Mouse (Mus musculus): ENCODE measurements at regions not wholly inside any gene's neighbourhood (a gene's known extent, or its start where the extent isn't known, plus 50 kb on each side); places are given as distances from the start of the nearest gene placed in this dataset.

DNA sequence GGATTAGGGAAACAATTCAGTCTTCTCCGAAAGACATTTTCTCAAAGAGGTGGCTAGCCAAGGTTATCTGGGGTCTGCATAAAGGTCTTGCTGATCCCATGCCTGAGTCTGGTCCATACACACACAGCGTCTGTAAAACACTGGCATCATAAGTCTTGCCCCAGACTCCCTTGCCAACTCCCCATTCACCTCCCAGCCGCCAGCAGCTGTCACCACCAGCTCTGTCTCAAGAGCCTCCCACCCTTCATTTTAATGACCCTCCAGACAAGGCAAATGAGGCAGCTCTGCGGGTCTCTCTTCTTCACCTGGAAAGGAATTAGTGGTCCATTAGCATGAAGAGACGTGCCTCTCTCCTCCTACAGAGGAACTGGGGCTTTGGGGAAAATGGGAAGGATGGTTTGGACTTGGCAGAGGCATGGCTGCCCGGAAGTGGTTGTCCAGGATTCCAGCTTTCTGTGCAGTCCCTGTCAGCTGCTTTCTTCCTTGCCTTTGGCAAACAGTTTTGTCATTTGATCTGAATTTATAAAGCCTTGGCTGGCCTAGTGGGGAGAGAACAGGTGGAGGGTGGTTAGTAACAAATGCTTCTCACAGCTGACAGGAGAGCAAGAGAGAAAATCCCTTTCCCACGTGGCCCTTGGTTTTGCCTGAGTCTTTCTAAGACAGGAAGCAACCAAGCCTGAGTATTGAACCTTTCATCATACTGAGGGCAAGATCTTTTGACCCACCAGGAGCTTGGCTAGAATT is 173.3 kb upstream of the Opcml start:
- DNase-seq (ENCODE audit: low spot score) = no peak
- Histone ChIP-seq H3K27ac (ENCODE audit: low read depth, low read length) (no peak overlapping the region), H3K4me1 (replicated peaks; ENCODE audit: control insufficient read depth, insufficient read depth, low read length) (no peaks in the 10 kb centered on the region), H3K4me2 (no peak overlapping the region), H3K9me3 (ENCODE audit: control insufficient read depth, low read length) (no peaks in the 10 kb centered on the region), H3K27me3 (replicated peaks; ENCODE audit: control insufficient read depth, insufficient read depth, low read length) (no peaks in the 10 kb centered on the region), H3K4me3 (ENCODE audit: low read depth, low read length) (no peak overlapping the region), H3K36me3 (ENCODE audit: control insufficient read depth, insufficient read depth, low read length) (no peaks in the 10 kb centered on the region), H3K9ac (ENCODE audit: low read depth, low read length) (no peak overlapping the region)
- ATAC-seq (replicated peaks; ENCODE audit: low FRiP score) = no peak
- 48% methylated on average over 7 of the region's 7 CpGs for WGBS

DNA sequence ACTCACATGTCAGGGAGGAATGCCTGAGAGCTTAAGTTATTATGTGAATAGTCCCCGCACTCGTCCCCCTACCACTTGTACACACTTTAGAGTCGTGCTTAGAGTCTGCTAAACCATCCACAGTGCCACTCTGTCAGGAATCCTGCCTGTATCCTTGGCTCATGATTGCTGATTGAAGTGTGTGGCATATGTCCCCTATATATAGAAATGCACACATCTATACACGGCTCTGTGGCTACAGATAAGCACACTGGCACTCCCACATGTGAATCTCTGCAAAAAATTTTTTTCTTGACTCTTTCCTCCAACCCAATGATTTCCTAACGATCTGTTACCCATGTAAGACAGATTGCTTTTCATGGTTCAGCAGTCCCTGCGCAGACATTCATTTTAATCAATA is 155.7 kb upstream of the Opcml start:
- Histone ChIP-seq H3K36me3 (ENCODE audit: control insufficient read depth, insufficient read depth, low read length) (no peaks in the 10 kb centered on the region), H3K9me3 (ENCODE audit: control insufficient read depth, low read length) (no peaks in the 10 kb centered on the region), H3K9ac (ENCODE audit: low read depth, low read length) (no peak overlapping the region), H3K27ac (ENCODE audit: low read depth, low read length) (no peak overlapping the region), H3K27me3 (replicated peaks; ENCODE audit: control insufficient read depth, insufficient read depth, low read length) (no peaks in the 10 kb centered on the region), H3K4me2 (no peak overlapping the region), H3K4me3 (ENCODE audit: low read depth, low read length) (no peak overlapping the region), H3K4me1 (replicated peaks; ENCODE audit: control insufficient read depth, insufficient read depth, low read length) (no peaks in the 10 kb centered on the region)
- WGBS = 60% methylated on average over 6 of the region's 6 CpGs
- ATAC-seq (replicated peaks; ENCODE audit: low FRiP score) (no peak), DNase-seq (ENCODE audit: low spot score) (no peak)

- H3K4me2 ChIP-seq = no peak overlapping the region
- H3K27me3 ChIP-seq (replicated peaks; ENCODE audit: control insufficient read depth, insufficient read depth, low read length) = no peaks in the 10 kb centered on the region
- peaks cover 2% of the 10 kb centered on the region for H3K4me1 ChIP-seq (replicated peaks; ENCODE audit: control insufficient read depth, insufficient read depth, low read length)
- H3K36me3 ChIP-seq (ENCODE audit: control insufficient read depth, insufficient read depth, low read length) = no peaks in the 10 kb centered on the region
- H3K9ac ChIP-seq (ENCODE audit: low read depth, low read length) = no peak overlapping the region
- H3K9me3 ChIP-seq (ENCODE audit: control insufficient read depth, low read length) = no peaks in the 10 kb centered on the region
- no peak for ATAC-seq (replicated peaks; ENCODE audit: low FRiP score)
- DNase-seq (ENCODE audit: low spot score) = no peak
- no peak overlapping the region for H3K27ac ChIP-seq (ENCODE audit: low read depth, low read length)
- no peak overlapping the region for H3K4me3 ChIP-seq (ENCODE audit: low read depth, low read length)
These were observed 150.0 kb upstream of the Opcml start for GRCm38 (mm10) chr9:27640611-27641010.

DNA sequence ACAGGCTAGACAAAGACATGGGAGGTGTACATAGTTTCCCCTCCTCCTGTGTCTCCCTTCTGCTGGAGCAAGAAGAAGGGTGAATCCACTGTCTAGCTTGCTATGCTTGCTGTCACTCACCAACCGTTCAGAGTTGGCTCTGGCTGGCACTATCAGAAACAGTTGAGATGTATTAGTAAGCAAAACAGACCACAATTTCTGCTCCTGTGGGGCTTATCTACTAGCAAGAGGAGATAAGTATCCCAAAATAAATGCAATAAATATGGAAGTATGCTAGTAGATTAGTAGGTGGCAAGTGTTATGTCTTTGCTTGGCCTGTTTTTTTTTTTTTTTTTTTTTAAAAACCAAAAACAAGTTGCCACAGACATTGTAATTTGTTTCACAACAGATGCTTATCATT is 147.3 kb upstream of the Opcml start:
- DNase-seq (ENCODE audit: low spot score) = no peak
- 20% methylated on average over 1 of the region's 1 CpGs for WGBS
- H3K27me3 ChIP-seq (replicated peaks; ENCODE audit: control insufficient read depth, insufficient read depth, low read length) = no peaks in the 10 kb centered on the region
- peaks cover 7% of the 10 kb centered on the region for H3K4me1 ChIP-seq (replicated peaks; ENCODE audit: control insufficient read depth, insufficient read depth, low read length)
- H3K4me2 ChIP-seq = no peak overlapping the region
- H3K4me3 ChIP-seq (ENCODE audit: low read depth, low read length) = no peak overlapping the region
- no peak overlapping the region for H3K9ac ChIP-seq (ENCODE audit: low read depth, low read length)
- H3K9me3 ChIP-seq (ENCODE audit: control insufficient read depth, low read length) = no peaks in the 10 kb centered on the region
- ATAC-seq (replicated peaks; ENCODE audit: low FRiP score) = peak; percentile 53; the same call in 1 of the 2 replicates
- H3K36me3 ChIP-seq (ENCODE audit: control insufficient read depth, insufficient read depth, low read length) = no peaks in the 10 kb centered on the region
- no peak overlapping the region for H3K27ac ChIP-seq (ENCODE audit: low read depth, low read length)

GRCm38 (mm10) chr9:27643916-27644315 is 146.7 kb upstream of the Opcml start:
- no peak overlapping the region for H3K4me3 ChIP-seq (ENCODE audit: low read depth, low read length)
- H3K36me3 ChIP-seq (ENCODE audit: control insufficient read depth, insufficient read depth, low read length) = no peaks in the 10 kb centered on the region
- no peaks in the 10 kb centered on the region for H3K27me3 ChIP-seq (replicated peaks; ENCODE audit: control insufficient read depth, insufficient read depth, low read length)
- no peaks in the 10 kb centered on the region for H3K9me3 ChIP-seq (ENCODE audit: control insufficient read depth, low read length)
- DNase-seq (ENCODE audit: low spot score) = no peak
- H3K9ac ChIP-seq (ENCODE audit: low read depth, low read length) = no peak overlapping the region
- H3K4me2 ChIP-seq = no peak overlapping the region
- no peak overlapping the region for H3K27ac ChIP-seq (ENCODE audit: low read depth, low read length)
- H3K4me1 ChIP-seq (replicated peaks; ENCODE audit: control insufficient read depth, insufficient read depth, low read length) = peaks cover 7% of the 10 kb centered on the region
- no peak for ATAC-seq (replicated peaks; ENCODE audit: low FRiP score)

- Histone ChIP-seq H3K9ac (ENCODE audit: low read depth, low read length) (no peak overlapping the region), H3K36me3 (ENCODE audit: control insufficient read depth, insufficient read depth, low read length) (no peaks in the 10 kb centered on the region), H3K27ac (ENCODE audit: low read depth, low read length) (no peak overlapping the region), H3K4me2 (no peak overlapping the region), H3K9me3 (ENCODE audit: control insufficient read depth, low read length) (no peaks in the 10 kb centered on the region), H3K4me1 (replicated peaks; ENCODE audit: control insufficient read depth, insufficient read depth, low read length) (peaks cover 7% of the 10 kb centered on the region), H3K27me3 (replicated peaks; ENCODE audit: control insufficient read depth, insufficient read depth, low read length) (no peaks in the 10 kb centered on the region), H3K4me3 (ENCODE audit: low read depth, low read length) (no peak overlapping the region)
- ATAC-seq (replicated peaks; ENCODE audit: low FRiP score) (0 out of 2 replicates have a peak, but pooled peaks have one; percentile 40), DNase-seq (ENCODE audit: low spot score) (no peak)
- WGBS = 51% methylated on average over 5 of the region's 5 CpGs
These were observed 145.1 kb upstream of the Opcml start for GRCm38 (mm10) chr9:27645435-27645834.

DNA sequence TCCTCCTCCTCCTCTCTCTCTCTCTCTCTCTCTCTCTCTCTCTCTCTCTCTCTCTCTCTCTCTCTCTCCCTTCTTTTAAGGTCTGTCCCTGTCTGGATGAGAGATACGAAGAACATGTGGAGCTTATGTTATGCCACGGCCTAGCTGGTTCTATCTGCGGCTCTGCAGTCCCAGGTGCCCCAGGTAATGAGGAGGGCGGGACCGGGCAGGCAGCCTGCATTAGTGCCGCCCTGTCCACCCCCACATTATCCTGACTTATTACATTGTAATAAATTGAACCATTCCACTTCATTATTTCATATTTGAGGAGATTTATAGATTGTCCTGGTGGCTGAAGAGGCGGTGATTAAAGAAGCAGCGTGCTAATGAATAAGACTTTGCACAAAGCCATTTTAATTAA is 144.5 kb upstream of the Opcml start:
- Histone ChIP-seq H3K27ac (ENCODE audit: low read depth, low read length) (no peak overlapping the region), H3K4me2 (no peak overlapping the region), H3K36me3 (ENCODE audit: control insufficient read depth, insufficient read depth, low read length) (no peaks in the 10 kb centered on the region), H3K9ac (ENCODE audit: low read depth, low read length) (no peak overlapping the region), H3K4me1 (replicated peaks; ENCODE audit: control insufficient read depth, insufficient read depth, low read length) (peaks cover 7% of the 10 kb centered on the region), H3K27me3 (replicated peaks; ENCODE audit: control insufficient read depth, insufficient read depth, low read length) (no peaks in the 10 kb centered on the region), H3K9me3 (ENCODE audit: control insufficient read depth, low read length) (no peaks in the 10 kb centered on the region), H3K4me3 (ENCODE audit: low read depth, low read length) (no peak overlapping the region)
- 78% methylated on average over 8 of the region's 8 CpGs for WGBS
- DNase-seq (ENCODE audit: low spot score) (no peak), ATAC-seq (replicated peaks; ENCODE audit: low FRiP score) (no peak)

DNA sequence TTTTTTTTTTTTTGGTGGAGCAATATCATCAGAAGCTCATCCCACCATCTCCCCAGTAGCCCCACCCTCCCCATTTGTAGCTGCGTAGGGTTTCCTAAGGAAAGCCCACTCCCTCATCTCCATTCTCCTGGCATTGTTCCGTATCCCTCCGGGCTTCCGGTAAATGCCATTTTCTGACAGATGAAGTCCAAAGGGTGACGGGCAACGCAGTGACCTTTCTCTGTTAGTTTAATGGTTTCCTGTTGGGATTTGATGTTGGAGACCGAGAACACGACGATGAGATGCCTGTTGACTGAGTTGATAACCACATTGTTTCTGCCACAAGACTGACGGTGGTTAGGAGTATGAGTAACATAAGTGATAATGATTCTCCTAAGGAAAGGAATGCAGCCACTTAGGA is 143.6 kb upstream of the Opcml start:
- H3K27ac ChIP-seq (ENCODE audit: low read depth, low read length) = no peak overlapping the region
- DNase-seq (ENCODE audit: low spot score) (no peak), ATAC-seq (replicated peaks; ENCODE audit: low FRiP score) (no peak)
- no peak overlapping the region for H3K4me3 ChIP-seq (ENCODE audit: low read depth, low read length)
- no peak overlapping the region for H3K4me2 ChIP-seq
- no peaks in the 10 kb centered on the region for H3K9me3 ChIP-seq (ENCODE audit: control insufficient read depth, low read length)
- peaks cover 7% of the 10 kb centered on the region for H3K4me1 ChIP-seq (replicated peaks; ENCODE audit: control insufficient read depth, insufficient read depth, low read length)
- WGBS = 50% methylated on average over 10 of the region's 10 CpGs
- no peak overlapping the region for H3K9ac ChIP-seq (ENCODE audit: low read depth, low read length)
- H3K27me3 ChIP-seq (replicated peaks; ENCODE audit: control insufficient read depth, insufficient read depth, low read length) = no peaks in the 10 kb centered on the region
- no peaks in the 10 kb centered on the region for H3K36me3 ChIP-seq (ENCODE audit: control insufficient read depth, insufficient read depth, low read length)

DNA sequence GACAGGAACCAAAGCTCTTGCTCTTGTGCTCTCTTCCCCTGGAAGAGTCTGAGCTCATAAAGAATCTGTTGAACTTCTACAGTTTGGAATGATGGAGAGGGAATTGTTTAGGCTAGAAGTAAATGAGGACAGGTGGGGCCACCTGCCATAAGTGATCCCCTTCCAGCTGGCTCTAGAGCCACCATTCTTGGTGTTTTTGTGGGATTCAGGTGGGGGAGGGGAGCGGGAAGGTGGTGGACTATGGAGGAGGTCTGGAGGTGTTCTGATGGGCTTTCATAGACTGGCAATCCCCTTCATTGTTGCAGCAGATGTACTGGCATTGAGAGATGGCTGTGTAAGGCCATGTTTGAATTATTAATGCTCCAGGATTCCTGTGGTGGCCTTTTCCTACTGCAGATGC is 132.6 kb upstream of the Opcml start:
- 88% methylated on average over 1 of the region's 1 CpGs for WGBS
- no peak overlapping the region for H3K9ac ChIP-seq (ENCODE audit: low read depth, low read length)
- no peak overlapping the region for H3K4me3 ChIP-seq (ENCODE audit: low read depth, low read length)
- H3K4me2 ChIP-seq = no peak overlapping the region
- no peaks in the 10 kb centered on the region for H3K36me3 ChIP-seq (ENCODE audit: control insufficient read depth, insufficient read depth, low read length)
- ATAC-seq (replicated peaks; ENCODE audit: low FRiP score) = no peak
- DNase-seq (ENCODE audit: low spot score) = no peak
- no peak overlapping the region for H3K27ac ChIP-seq (ENCODE audit: low read depth, low read length)
- H3K27me3 ChIP-seq (replicated peaks; ENCODE audit: control insufficient read depth, insufficient read depth, low read length) = no peaks in the 10 kb centered on the region
- H3K4me1 ChIP-seq (replicated peaks; ENCODE audit: control insufficient read depth, insufficient read depth, low read length) = no peaks in the 10 kb centered on the region; the same call in 1 of the 2 replicates
- no peaks in the 10 kb centered on the region for H3K9me3 ChIP-seq (ENCODE audit: control insufficient read depth, low read length)

All from liver, embryonic 11.5 days (tissue).